Mouse (Mus musculus) forebrain, embryonic 11.5 days (tissue): Measurements from ENCODE around the gene Als2cr12. TPM values are rescaled to one million over a fixed set of nuclear protein-coding genes. Genes with fewer than 3 reads are reported as not detected.
"Not testable (repeated sequence)": the region's sequence is repeated elsewhere in the genome, so short reads cannot be mapped to it uniquely, and the experiment has no call there.

Experiments used
- ATAC-seq: fragments of 200-750 bp; cut with Nextera tagmentation; replicated peaks from 2 replicates; pipeline ENCODE4 v1.8.0; 2017; ENCODE audit warnings: moderate TSS enrichment; ENCODE audit not compliant: low FRiP score
- DNase-seq: peaks from one replicate; pipeline ENCODE4 v3.0.0-alpha.2; 2017; ENCODE audit warnings: low spot score
- H3K27ac ChIP-seq: fragments of 300-500 bp; sonication (generic); 2 replicates; pipeline ENCODE4 v1.5.1; 2014; ENCODE audit warnings: low read depth, low read length
- H3K27me3 ChIP-seq: fragments of 300-500 bp; sonication (generic); 2 replicates; pipeline ENCODE4 v1.6.1; 2014; ENCODE audit warnings: mild to moderate bottlenecking, low read length, mixed read lengths; ENCODE audit not compliant: control insufficient read depth, insufficient read depth
- H3K36me3 ChIP-seq: fragments of 300-500 bp; sonication (generic); 2 replicates; pipeline ENCODE4 v1.6.1; 2014; ENCODE audit warnings: mild to moderate bottlenecking, low read length, moderate library complexity, mixed read lengths; ENCODE audit not compliant: control insufficient read depth, insufficient read depth
- H3K4me1 ChIP-seq: fragments of 300-500 bp; sonication (generic); replicated peaks from 2 replicates; pipeline ENCODE4 v1.6.1; 2014; ENCODE audit warnings: low read length, mixed read lengths; ENCODE audit not compliant: control insufficient read depth, insufficient read depth
- H3K4me2 ChIP-seq: fragments of 300-500 bp; sonication (generic); 2 replicates; pipeline ENCODE4 v1.6.1; 2014; ENCODE audit warnings: low read depth, mild to moderate bottlenecking, low read length, moderate library complexity, mixed read lengths; ENCODE audit not compliant: severe bottlenecking
- H3K4me3 ChIP-seq: fragments of 300-500 bp; sonication (generic); 2 replicates; pipeline ENCODE4 v1.5.1; 2014; ENCODE audit warnings: low read depth, low read length
- H3K9ac ChIP-seq: fragments of 300-500 bp; sonication (generic); 2 replicates; pipeline ENCODE4 v1.6.1; 2014; ENCODE audit warnings: low read length
- H3K9me3 ChIP-seq: fragments of 300-500 bp; sonication (generic); 2 replicates; pipeline ENCODE4 v1.6.1; 2016; ENCODE audit warnings: low read length, mixed read lengths; ENCODE audit not compliant: control insufficient read depth
- WGBS: fragments of 180-500 bp; shearing (Covaris S2); extraction: QIAGEN DNeasy Blood & Tissue Kit; methylation state at CpG from one replicate; pipeline ENCODE4 v1.1.7; 2014; 5-methylcytosine and 5-hydroxymethylcytosine counted together
- polyA plus RNA-seq: library from polyadenylated mRNA; unstranded; fragments of >200 nt; fragmentation: Nextera tagmentation; extraction: Ambion mirVana; gene quantifications from 2 replicates; pipeline ENCODE4 v1.2.1, GENCODE M21; 2014

Gene Als2cr12
- polyA plus RNA-seq, 1 experiment from 2014 or later: not detected

DNA sequence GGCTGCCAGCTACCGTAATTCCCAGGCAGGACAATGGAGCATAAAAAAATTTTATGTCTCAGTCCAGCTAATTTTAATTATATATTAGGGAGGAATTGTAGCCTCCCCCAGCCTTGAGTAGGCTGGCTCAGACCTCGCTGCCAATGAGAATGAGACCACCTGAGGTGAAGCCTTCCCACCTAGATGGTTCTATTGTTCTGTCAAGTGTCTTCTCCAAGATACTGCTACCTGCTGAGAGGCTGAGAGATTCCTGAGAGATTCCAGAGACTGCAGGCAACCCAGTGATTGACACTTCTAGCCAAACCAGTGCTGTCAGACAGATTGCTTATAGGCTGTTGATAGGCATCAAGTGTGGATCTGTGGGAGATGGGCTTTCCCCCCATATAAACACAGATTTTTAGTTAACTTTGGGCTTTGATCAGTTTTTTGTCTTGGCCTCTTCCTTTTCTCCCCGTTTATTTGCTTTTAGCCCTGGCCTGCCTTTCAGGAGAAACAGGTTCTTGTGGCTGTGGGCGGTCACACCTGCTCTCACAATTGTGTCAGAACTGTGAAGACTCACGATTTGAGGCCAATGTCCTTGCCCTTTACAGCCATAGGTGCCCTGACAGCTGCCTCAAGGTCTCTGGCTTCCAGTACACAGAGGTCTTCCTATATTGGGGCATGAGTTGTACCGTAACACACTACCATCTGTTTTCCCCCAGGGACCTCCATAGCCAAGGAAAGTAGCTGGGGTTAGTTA lies 5.6 kb downstream of the Als2cr12 start:
- H3K4me1 ChIP-seq: no peaks in the 10 kb centered on the region
- no peak for ATAC-seq
- WGBS: 67% methylated on average over 6 of the region's 6 CpGs

DNA sequence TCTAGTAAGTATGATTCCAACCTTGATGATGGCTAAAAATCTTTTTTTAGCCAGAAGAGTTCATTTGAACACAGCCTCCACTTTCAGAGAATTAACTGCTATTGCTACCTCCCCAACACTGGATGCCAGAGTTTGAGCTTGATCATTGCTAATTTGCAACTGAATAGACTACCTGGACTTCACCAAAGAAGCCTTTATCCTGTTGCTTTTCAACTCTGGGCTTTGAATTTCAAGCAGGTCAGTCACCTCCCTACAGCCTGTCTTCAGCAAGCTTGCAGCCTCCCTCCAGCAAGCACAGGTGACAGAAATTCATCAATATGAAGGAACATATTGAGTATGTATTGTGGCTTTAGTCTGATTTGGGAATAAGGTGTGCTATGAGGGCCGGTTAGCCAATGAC lies 6.4 kb downstream of the Als2cr12 start:
- H3K4me2 ChIP-seq: no peak overlapping the region
- H3K4me3 ChIP-seq: no peak overlapping the region
- H3K36me3 ChIP-seq: no peaks in the 10 kb centered on the region
- no peaks in the 10 kb centered on the region for H3K9me3 ChIP-seq
- H3K27me3 ChIP-seq: no peaks in the 10 kb centered on the region
- H3K4me1 ChIP-seq: no peaks in the 10 kb centered on the region
- H3K9ac ChIP-seq: no peak overlapping the region
- no peak for ATAC-seq
- H3K27ac ChIP-seq: no peak overlapping the region
- 89% methylated on average over 1 of the region's 1 CpGs for WGBS
- DNase-seq: no peak

More for the DNA sequence above, 5.6 kb downstream of the Als2cr12 start:
- Histone ChIP-seq H3K36me3 (no peaks in the 10 kb centered on the region), H3K27me3 (no peaks in the 10 kb centered on the region), H3K27ac (no peak overlapping the region), H3K9me3 (no peaks in the 10 kb centered on the region), H3K4me2 (no peak overlapping the region), H3K4me3 (no peak overlapping the region), H3K9ac (no peak overlapping the region)
- no peak for DNase-seq

DNA sequence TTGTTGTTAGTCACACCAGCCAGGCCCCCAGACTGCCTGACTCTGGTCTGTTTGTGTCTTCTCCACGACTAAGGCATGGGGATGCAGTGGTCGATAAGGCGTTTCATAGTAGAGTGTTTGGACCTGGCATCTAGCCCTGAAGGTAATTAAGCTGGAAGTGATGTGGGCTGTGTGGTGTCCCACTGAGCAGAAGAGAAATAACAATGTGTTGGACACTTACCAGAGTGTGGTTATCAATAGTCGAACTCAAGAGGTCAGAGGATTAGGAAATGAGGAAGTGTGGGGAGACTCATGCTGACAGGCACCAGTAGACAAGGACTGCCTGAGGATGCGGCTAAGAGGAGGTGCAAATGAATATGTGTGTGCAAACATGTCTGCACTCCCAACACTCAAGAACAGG lies 17.4 kb downstream of the Als2cr12 start:
- H3K4me3 ChIP-seq, DNase-seq, H3K27me3 ChIP-seq, ATAC-seq, H3K27ac ChIP-seq, H3K36me3 ChIP-seq, H3K4me1 ChIP-seq, H3K9ac ChIP-seq, H3K4me2 ChIP-seq, H3K9me3 ChIP-seq: not testable (repeated sequence)
- 82% methylated on average over 5 of the region's 5 CpGs for WGBS

DNA sequence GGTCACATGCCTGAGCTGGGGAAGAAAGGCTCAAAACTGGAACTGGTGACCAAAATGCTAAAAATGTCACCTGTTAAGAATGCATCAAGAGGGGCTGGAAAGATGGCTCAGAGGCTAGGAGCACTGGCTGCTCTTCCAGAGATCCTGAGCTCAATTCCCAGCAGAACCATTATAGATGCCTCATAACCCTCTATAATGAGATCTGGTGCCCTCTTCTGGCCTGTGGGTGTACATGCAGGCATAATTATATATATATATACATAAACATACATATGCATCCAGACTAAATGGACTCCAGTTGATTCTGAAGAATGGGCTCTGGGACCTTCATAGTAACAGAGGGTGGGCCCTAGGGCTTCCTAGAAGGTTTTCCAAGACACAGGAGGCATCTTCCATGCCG lies 18.2 kb downstream of the Als2cr12 start:
- DNase-seq: no peak

DNA sequence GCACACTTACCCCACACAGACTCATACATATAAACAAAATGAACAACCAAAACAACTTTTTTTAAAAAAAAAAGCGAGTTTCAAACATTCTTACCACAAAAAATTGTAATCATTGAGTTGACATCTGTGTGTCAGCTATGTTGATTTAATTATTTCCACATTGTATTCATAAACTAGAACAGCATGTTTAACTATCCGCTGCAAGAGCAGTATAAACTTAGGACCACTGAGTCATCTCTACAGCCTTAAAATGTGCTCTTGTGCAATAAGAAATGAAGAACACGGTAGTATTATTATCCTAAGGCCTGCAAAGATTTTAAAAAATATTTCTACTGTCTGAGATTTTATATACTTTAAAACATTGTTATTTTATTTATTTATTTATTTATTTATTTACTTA lies 20.8 kb downstream of the Als2cr12 start:
- Histone ChIP-seq H3K4me1 (no peaks in the 10 kb centered on the region), H3K4me3 (no peak overlapping the region), H3K36me3 (no peaks in the 10 kb centered on the region), H3K9ac (no peak overlapping the region), H3K27me3 (no peaks in the 10 kb centered on the region), H3K9me3 (no peaks in the 10 kb centered on the region), H3K27ac (no peak overlapping the region), H3K4me2 (no peak overlapping the region)
- 87% methylated on average over 3 of the region's 3 CpGs for WGBS
- ATAC-seq: no peak
- DNase-seq: no peak

More for the DNA sequence above, 18.2 kb downstream of the Als2cr12 start:
- H3K9ac ChIP-seq: no peak overlapping the region
- H3K27me3 ChIP-seq: no peaks in the 10 kb centered on the region
- no peak for ATAC-seq
- H3K4me3 ChIP-seq: no peak overlapping the region
- no peak overlapping the region for H3K27ac ChIP-seq
- WGBS: 96% methylated on average over 1 of the region's 1 CpGs
- no peak overlapping the region for H3K4me2 ChIP-seq
- no peaks in the 10 kb centered on the region for H3K9me3 ChIP-seq
- H3K4me1 ChIP-seq: no peaks in the 10 kb centered on the region
- H3K36me3 ChIP-seq: no peaks in the 10 kb centered on the region

DNA sequence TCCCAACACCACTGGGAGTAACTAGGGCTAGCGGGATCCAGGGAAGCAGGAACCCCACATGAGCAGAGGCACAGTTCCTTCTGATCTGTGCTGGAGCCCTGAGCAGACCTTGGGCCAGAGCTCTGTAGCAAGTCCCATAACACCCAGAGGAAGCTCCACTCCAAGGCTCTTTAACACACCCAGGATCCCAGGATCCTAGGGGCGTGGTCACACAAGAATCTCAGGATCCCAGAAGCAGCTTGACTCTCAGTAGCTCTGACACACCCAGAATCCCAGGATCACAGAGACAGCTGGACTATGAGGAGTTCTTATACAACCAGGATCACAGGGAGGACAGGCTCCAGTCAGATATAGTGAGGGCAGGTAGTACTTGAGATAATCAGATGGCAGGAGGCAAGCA lies 23.7 kb downstream of the Als2cr12 start:
- Histone ChIP-seq H3K27me3 (no peaks in the 10 kb centered on the region), H3K4me2 (no peak overlapping the region), H3K9ac (no peak overlapping the region), H3K4me1 (no peaks in the 10 kb centered on the region), H3K36me3 (no peaks in the 10 kb centered on the region), H3K9me3 (no peaks in the 10 kb centered on the region), H3K27ac (no peak overlapping the region), H3K4me3 (no peak overlapping the region)
- DNase-seq (no peak), ATAC-seq (no peak)
- WGBS: 93% methylated on average over 2 of the region's 2 CpGs

DNA sequence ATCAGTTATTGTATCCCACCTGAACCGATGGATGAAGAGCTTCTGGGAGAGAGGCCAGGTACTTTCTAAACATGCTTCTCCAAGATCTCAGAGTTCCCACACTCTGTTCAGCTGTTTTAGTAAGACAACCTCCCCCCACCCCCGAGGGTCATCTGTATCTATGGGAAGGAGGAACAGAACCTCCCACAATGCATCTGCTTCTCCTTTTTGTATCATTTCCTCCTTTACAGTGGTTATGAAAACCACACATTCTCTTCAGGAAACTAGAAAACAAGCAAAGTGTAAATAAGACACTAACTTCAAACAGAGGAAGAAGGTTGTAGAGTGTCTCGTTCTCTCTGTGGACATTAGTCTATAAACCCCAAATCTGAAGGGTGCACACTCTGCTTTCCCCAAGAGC lies 26.2 kb downstream of the Als2cr12 start:
- not testable (repeated sequence) for H3K4me1 ChIP-seq, DNase-seq, ATAC-seq, H3K9ac ChIP-seq, H3K36me3 ChIP-seq, H3K4me3 ChIP-seq, H3K4me2 ChIP-seq, H3K9me3 ChIP-seq, H3K27me3 ChIP-seq, H3K27ac ChIP-seq
- 86% methylated on average over 3 of the region's 3 CpGs for WGBS

DNA sequence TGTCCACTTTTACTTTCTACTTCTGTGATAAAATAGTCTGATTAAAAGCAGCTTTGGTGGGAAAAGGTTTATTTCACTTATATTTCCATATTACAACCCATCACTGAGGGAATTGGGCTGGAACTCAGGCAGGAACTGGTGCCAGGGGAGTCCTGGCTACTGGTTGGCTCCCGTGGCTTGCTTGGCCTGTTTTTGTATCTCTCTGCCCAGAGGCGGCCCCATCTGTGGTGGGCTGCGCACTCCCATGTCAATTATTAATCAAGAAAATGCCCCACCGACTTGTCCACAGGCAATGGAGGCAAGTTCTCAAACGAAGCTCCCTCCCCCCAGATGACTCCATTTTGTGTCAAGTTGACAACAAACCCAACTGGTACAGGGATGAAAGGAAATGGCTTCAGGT lies 27.6 kb downstream of the Als2cr12 start:
- H3K9me3 ChIP-seq: no peaks in the 10 kb centered on the region
- WGBS: 85% methylated on average over 5 of the region's 5 CpGs
- no peak for DNase-seq
- no peaks in the 10 kb centered on the region for H3K36me3 ChIP-seq
- H3K4me2 ChIP-seq: no peak overlapping the region
- H3K27me3 ChIP-seq: no peaks in the 10 kb centered on the region
- H3K4me1 ChIP-seq: no peaks in the 10 kb centered on the region
- H3K4me3 ChIP-seq: no peak overlapping the region
- H3K9ac ChIP-seq: no peak overlapping the region
- H3K27ac ChIP-seq: no peak overlapping the region
- no peak for ATAC-seq

DNA sequence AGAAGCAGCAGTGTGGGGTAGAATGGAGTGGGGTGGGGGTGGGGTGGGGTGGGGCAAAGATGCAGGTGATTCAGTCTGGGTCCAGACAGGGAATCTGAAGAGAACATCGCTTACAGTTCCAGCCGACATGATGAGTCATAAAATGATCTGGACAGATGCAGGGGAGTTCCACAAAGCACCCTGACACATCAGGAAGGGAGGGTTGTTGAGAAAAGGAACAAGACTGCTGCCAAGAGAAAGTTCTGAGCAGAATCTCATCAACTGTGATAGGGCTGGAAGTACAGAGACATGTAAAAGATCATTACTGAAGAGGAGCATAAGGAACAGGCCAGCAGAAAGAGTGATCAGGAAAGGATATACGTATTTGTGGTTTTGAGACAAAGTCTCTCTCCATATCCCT lies 32.4 kb downstream of the Als2cr12 start:
- DNase-seq, H3K4me2 ChIP-seq, H3K4me3 ChIP-seq, H3K36me3 ChIP-seq, ATAC-seq, H3K4me1 ChIP-seq, H3K27ac ChIP-seq, H3K27me3 ChIP-seq, H3K9ac ChIP-seq, H3K9me3 ChIP-seq: not testable (repeated sequence)
- WGBS: 85% methylated on average over 3 of the region's 3 CpGs
